ENCODE assay signal across 13 mouse cellular contexts in the genomic region with DNA sequence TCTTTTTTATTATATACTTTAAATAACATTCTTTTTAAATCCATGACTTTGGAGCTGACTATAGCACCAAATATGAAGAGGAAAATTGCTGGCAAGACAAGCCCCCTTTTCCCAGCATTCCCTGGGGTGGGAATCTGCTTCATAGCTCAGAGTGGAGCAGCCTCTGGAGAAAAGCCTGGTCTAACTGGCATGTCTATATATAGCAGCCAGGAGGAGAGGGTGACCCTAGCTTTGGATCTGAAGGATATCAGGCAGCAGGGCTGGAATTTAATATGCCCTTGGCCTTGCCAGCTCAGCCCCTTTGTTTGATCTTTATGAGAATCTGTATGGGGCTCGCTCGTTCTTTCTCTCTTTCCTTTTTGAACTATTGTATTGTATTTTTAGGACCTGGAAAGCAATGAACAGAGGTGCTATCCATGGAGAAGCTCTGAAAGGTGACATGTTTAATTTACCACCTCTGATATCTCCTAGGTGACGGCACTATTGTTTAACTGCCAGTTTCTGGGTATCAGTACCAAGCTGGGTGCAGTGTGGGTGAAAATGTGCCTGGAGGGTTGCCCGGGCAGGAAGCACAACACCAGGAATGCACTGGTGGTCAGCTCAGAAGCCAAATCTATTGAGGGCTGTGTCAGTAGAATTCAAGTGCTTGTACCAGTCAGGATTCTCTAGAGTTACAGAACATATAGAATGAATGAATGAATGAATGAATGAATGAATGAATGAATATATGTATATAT. TPM values are rescaled to one million over a fixed set of nuclear protein-coding genes. Genes with fewer than 3 reads are reported as not detected.
DNase-seq lines count a peak whose midpoint lies in the region; ATAC-seq and TF ChIP-seq lines count a peak whose summit lies in the region.
"Had no signal": no experiment of that assay in that cellular context is flagged by ENCODE, and none has a peak within 500 bp of the region (broad histone marks: within the 10 kb centered on the region; RNA-seq: fewer than 3 reads in every experiment).

A gene (minus strand): TSS at position 90 of the 737 bp plus-strand sequence.

- H3K4me1 ChIP-seq in hindbrain, postnatal 0 days (ENCODE audit: insufficient read depth, low read length) = peaks cover 10% of the 10 kb centered on the region
- H3K4me1 ChIP-seq in hindbrain, embryonic 13.5 days (replicated peaks) = no peaks in the 10 kb centered on the region
- H3K4me1 ChIP-seq in heart, embryonic 16.5 days (ENCODE audit: control insufficient read depth, insufficient read depth, low read length) = peaks cover 17% of the 10 kb centered on the region
- H3K4me1 ChIP-seq: embryonic facial prominence, embryonic 13.5 days; lung, embryonic 15.5 days had no signal

- peak; percentile 30 for DNase-seq in hindbrain, postnatal 0 days (ENCODE audit: low spot score)
- DNase-seq in adrenal gland, adult 8-10 months = peak; percentile 44
- peak; percentile 20 for DNase-seq in brain, adult 2 months (ENCODE audit: low read depth, low spot score)
- no peak for DNase-seq in spleen, postnatal 10 days (ENCODE audit: low spot score in 2 of 2)
- DNase-seq in spleen, postnatal 4 days (ENCODE audit: low spot score in 2 of 2) = no peak
- no peak for DNase-seq in embryo, embryonic 11 days

- H3K4me2 ChIP-seq in hindbrain, postnatal 0 days (ENCODE audit: low read depth, low read length) = no peak within 1 kb of the TSS
- no peak within 1 kb of the TSS for H3K4me2 ChIP-seq in hindbrain, embryonic 13.5 days
- H3K4me2 ChIP-seq in heart, embryonic 16.5 days (ENCODE audit: low read depth, low read length) = peak within 1 kb of the TSS; percentile 40
- H3K4me2 ChIP-seq: embryonic facial prominence, embryonic 13.5 days; lung, embryonic 15.5 days; neural tube, embryonic 13.5 days had no signal

- 0 out of 2 replicates have a peak within 1 kb of the TSS, but pooled peaks have one; percentile 20 for H3K27ac ChIP-seq in hindbrain, postnatal 0 days
- no peak within 1 kb of the TSS for H3K27ac ChIP-seq in hindbrain, embryonic 13.5 days
- H3K27ac ChIP-seq in heart, embryonic 16.5 days (ENCODE audit: low read length) = peak within 1 kb of the TSS; percentile 91
- H3K27ac ChIP-seq: embryonic facial prominence, embryonic 13.5 days; lung, embryonic 15.5 days; neural tube, embryonic 13.5 days had no signal

- TF ChIP-seq CTCF in hindbrain, postnatal 0 days (IDR thresholded peaks at IDR 0.05; ENCODE audit: low read depth) = no peak

- H3K9ac ChIP-seq in hindbrain, postnatal 0 days (replicated peaks; ENCODE audit: low read length) = no peak within 1 kb of the TSS
- H3K9ac ChIP-seq in hindbrain, embryonic 13.5 days = no peak within 1 kb of the TSS
- peak within 1 kb of the TSS; percentile 57 for H3K9ac ChIP-seq in heart, embryonic 16.5 days (ENCODE audit: low read length)
- H3K9ac ChIP-seq: embryonic facial prominence, embryonic 13.5 days; lung, embryonic 15.5 days; neural tube, embryonic 13.5 days had no signal

- H3K4me3 ChIP-seq in hindbrain, postnatal 0 days (ENCODE audit: low read length) = no peak within 1 kb of the TSS
- H3K4me3 ChIP-seq in hindbrain, embryonic 13.5 days = no peak within 1 kb of the TSS
- H3K4me3 ChIP-seq in heart, embryonic 16.5 days (ENCODE audit: low read length) = peak within 1 kb of the TSS; percentile 11
- H3K4me3 ChIP-seq: embryonic facial prominence, embryonic 13.5 days; lung, embryonic 15.5 days; neural tube, embryonic 13.5 days had no signal

- H3K27me3 ChIP-seq in hindbrain, postnatal 0 days (ENCODE audit: insufficient read depth, low read length) = no peaks in the 10 kb centered on the region
- H3K27me3 ChIP-seq in hindbrain, embryonic 13.5 days = no peaks in the 10 kb centered on the region
- no peaks in the 10 kb centered on the region for H3K27me3 ChIP-seq in heart, embryonic 16.5 days (ENCODE audit: control insufficient read depth, insufficient read depth, low read length)
- H3K27me3 ChIP-seq: embryonic facial prominence, embryonic 13.5 days; lung, embryonic 15.5 days; neural tube, embryonic 13.5 days had no signal

- ATAC-seq in hindbrain, postnatal 0 days = peak; percentile 49; the same call in 1 of the 2 replicates
- no peak for ATAC-seq in hindbrain, embryonic 13.5 days (ENCODE audit: low FRiP score)
- ATAC-seq in heart, embryonic 16.5 days (replicated peaks; ENCODE audit: extremely low read depth, insufficient read depth, low FRiP score) = peak; percentile 93

- WGBS in hindbrain, postnatal 0 days = 48% methylated on average over 4 of the region's 4 CpGs
- 76% methylated on average over 4 of the region's 4 CpGs for WGBS in hindbrain, embryonic 13.5 days
- WGBS in heart, embryonic 16.5 days = 36% methylated on average over 4 of the region's 4 CpGs

- H3K36me3 ChIP-seq in hindbrain, postnatal 0 days (ENCODE audit: insufficient read depth, low read length) = no peaks in the 10 kb centered on the region
- no peaks in the 10 kb centered on the region for H3K36me3 ChIP-seq in hindbrain, embryonic 13.5 days
- no peaks in the 10 kb centered on the region for H3K36me3 ChIP-seq in heart, embryonic 16.5 days (ENCODE audit: control insufficient read depth, insufficient read depth)
- H3K36me3 ChIP-seq: embryonic facial prominence, embryonic 13.5 days; lung, embryonic 15.5 days; neural tube, embryonic 13.5 days had no signal

- no peaks in the 10 kb centered on the region for H3K9me3 ChIP-seq in hindbrain, postnatal 0 days (ENCODE audit: low read length)
- H3K9me3 ChIP-seq in hindbrain, embryonic 13.5 days = no peaks in the 10 kb centered on the region
- H3K9me3 ChIP-seq in heart, embryonic 16.5 days (replicated peaks; ENCODE audit: control insufficient read depth, low read length) = no peaks in the 10 kb centered on the region
- H3K9me3 ChIP-seq: embryonic facial prominence, embryonic 13.5 days; lung, embryonic 15.5 days; neural tube, embryonic 13.5 days had no signal

RNA-seq across cellular contexts. Expression of the gene that starts here (rescaled TPM):
- total RNA-seq in hindbrain, postnatal 0 days (2014; rRNA removed) = not detected in 2 replicates
- polyA plus RNA-seq in hindbrain, postnatal 0 days (2015; fragmentation: Nextera tagmentation; extraction: Ambion mirVana) = not detected in 2 replicates
- not detected in 2 replicates for polyA plus RNA-seq in hindbrain, embryonic 13.5 days (2015; fragmentation: Nextera tagmentation; extraction: Ambion mirVana)
- not detected for total RNA-seq in adrenal gland, adult 8-10 months (2022)
- 2.7 and 4.4 TPM in 2 replicates for polyA plus RNA-seq in heart, embryonic 16.5 days (2015; fragmentation: Nextera tagmentation; extraction: Ambion mirVana)
- total RNA-seq: left cerebral cortex, postnatal 14 days; MEL had no signal
- polyA plus RNA-seq: embryonic facial prominence, embryonic 13.5 days; lung, embryonic 15.5 days; neural tube, embryonic 13.5 days had no signal

Comparison
In these comparisons a context has a peak if more than half of its experiments do, and no peak if none do; other contexts are left out.
1. Peak in DNase-seq, ATAC-seq and H3K27ac ChIP-seq in hindbrain, postnatal 0 days; RNA of the gene not detected or under 1 TPM.
2. Peak in DNase-seq in adrenal gland, adult 8-10 months; RNA of the gene not detected or under 1 TPM.